Comparison of ENCODE assay signal across 13 mouse cellular contexts in the genomic region with DNA sequence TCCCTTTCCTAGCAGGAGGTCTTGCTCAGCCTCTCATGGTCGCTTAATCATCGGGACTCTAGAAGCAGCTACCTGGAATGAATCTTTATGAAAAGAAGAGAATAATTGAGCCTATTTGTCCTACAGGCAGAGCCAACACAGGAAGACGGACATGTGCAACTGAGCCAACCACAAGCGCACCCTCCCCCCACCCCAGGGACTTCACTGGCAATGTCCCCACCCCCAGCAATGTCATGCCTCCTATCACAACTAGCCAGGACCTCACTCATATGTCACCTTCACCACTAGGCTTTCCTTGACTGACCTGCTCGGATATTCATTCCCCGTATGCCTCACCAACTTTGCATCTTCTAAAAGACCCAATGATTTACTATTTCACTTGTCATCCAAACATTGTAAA.
DNase-seq lines count a peak whose midpoint lies in the region; ATAC-seq and TF ChIP-seq lines count a peak whose summit lies in the region.
"Had no signal": no experiment of that assay in that cellular context is flagged by ENCODE, and none has a peak within 500 bp of the region (broad histone marks: within the 10 kb centered on the region; RNA-seq: fewer than 3 reads in every experiment).

No protein-coding gene starts in this region.

- WGBS in forebrain, embryonic 14.5 days = 69% methylated on average over 6 of the region's 6 CpGs
- 65% methylated on average over 6 of the region's 6 CpGs for WGBS in forebrain, postnatal 0 days
- WGBS in hindbrain, embryonic 10.5 days = 71% methylated on average over 6 of the region's 6 CpGs
- WGBS in hindbrain, postnatal 0 days = 52% methylated on average over 6 of the region's 6 CpGs
- WGBS in stomach, embryonic 14.5 days = 77% methylated on average over 6 of the region's 6 CpGs
- 84% methylated on average over 6 of the region's 6 CpGs for WGBS in stomach, postnatal 0 days

- no peak overlapping the region for H3K4me2 ChIP-seq in forebrain, embryonic 14.5 days (ENCODE audit: low read length)
- no peak overlapping the region for H3K4me2 ChIP-seq in forebrain, postnatal 0 days (ENCODE audit: low read depth)
- H3K4me2 ChIP-seq in hindbrain, postnatal 0 days (ENCODE audit: low read depth, low read length) = no peak overlapping the region
- no peak overlapping the region for H3K4me2 ChIP-seq in stomach, embryonic 14.5 days (replicated peaks; ENCODE audit: low read depth, low read length)
- H3K4me2 ChIP-seq in stomach, postnatal 0 days (replicated peaks; ENCODE audit: low read depth) = no peak overlapping the region
- H3K4me2 ChIP-seq: embryonic facial prominence, embryonic 12.5 days had no signal

- no peak for TF ChIP-seq EP300 in stomach, postnatal 0 days (optimal IDR thresholded peaks at IDR 0.05)

- H3K27me3 ChIP-seq in forebrain, embryonic 14.5 days (replicated peaks; ENCODE audit: control insufficient read depth, insufficient read depth, low read length) = no peaks in the 10 kb centered on the region
- no peaks in the 10 kb centered on the region for H3K27me3 ChIP-seq in forebrain, postnatal 0 days (ENCODE audit: insufficient read depth, low read length)
- no peaks in the 10 kb centered on the region for H3K27me3 ChIP-seq in hindbrain, embryonic 10.5 days (ENCODE audit: insufficient read depth, poor library complexity, severe bottlenecking)
- no peaks in the 10 kb centered on the region for H3K27me3 ChIP-seq in hindbrain, postnatal 0 days (ENCODE audit: insufficient read depth, low read length)
- no peaks in the 10 kb centered on the region for H3K27me3 ChIP-seq in stomach, embryonic 14.5 days (ENCODE audit: control insufficient read depth, insufficient read depth, low read length)
- no peaks in the 10 kb centered on the region for H3K27me3 ChIP-seq in stomach, postnatal 0 days (ENCODE audit: control insufficient read depth, insufficient read depth, low read length)
- no peaks in the 10 kb centered on the region for H3K27me3 ChIP-seq in splenic B cell, adult 2 months (ENCODE audit: control insufficient read depth, insufficient read depth, low read length, poor library complexity, severe bottlenecking)
- H3K27me3 ChIP-seq: embryonic facial prominence, embryonic 12.5 days had no signal

- ATAC-seq in forebrain, embryonic 14.5 days = no peak
- ATAC-seq in forebrain, postnatal 0 days = no peak
- no peak for ATAC-seq in hindbrain, postnatal 0 days
- ATAC-seq in stomach, embryonic 14.5 days (ENCODE audit: insufficient number of reproducible peaks, insufficient read depth, low FRiP score, low read depth) = no peak
- no peak for ATAC-seq in stomach, postnatal 0 days (ENCODE audit: low FRiP score, low TSS enrichment)

- no peak overlapping the region for H3K4me3 ChIP-seq in forebrain, embryonic 14.5 days (ENCODE audit: low read depth, low read length)
- H3K4me3 ChIP-seq in forebrain, postnatal 0 days (ENCODE audit: low read depth, low read length) = no peak overlapping the region
- H3K4me3 ChIP-seq in hindbrain, embryonic 10.5 days = no peak overlapping the region
- H3K4me3 ChIP-seq in hindbrain, postnatal 0 days (ENCODE audit: low read length) = no peak overlapping the region
- H3K4me3 ChIP-seq in stomach, embryonic 14.5 days (ENCODE audit: low read depth, low read length) = no peak overlapping the region
- no peak overlapping the region for H3K4me3 ChIP-seq in stomach, postnatal 0 days (ENCODE audit: low read depth, low read length)
- H3K4me3 ChIP-seq: embryonic facial prominence, embryonic 12.5 days had no signal

- H3K9me3 ChIP-seq in forebrain, embryonic 14.5 days (replicated peaks; ENCODE audit: control insufficient read depth, low read length) = no peaks in the 10 kb centered on the region
- no peaks in the 10 kb centered on the region for H3K9me3 ChIP-seq in forebrain, postnatal 0 days (ENCODE audit: low read length)
- H3K9me3 ChIP-seq in hindbrain, embryonic 10.5 days = no peaks in the 10 kb centered on the region
- no peaks in the 10 kb centered on the region for H3K9me3 ChIP-seq in hindbrain, postnatal 0 days (ENCODE audit: low read length)
- no peaks in the 10 kb centered on the region for H3K9me3 ChIP-seq in stomach, embryonic 14.5 days (ENCODE audit: control insufficient read depth, low read depth, low read length)
- no peaks in the 10 kb centered on the region for H3K9me3 ChIP-seq in stomach, postnatal 0 days (ENCODE audit: control insufficient read depth, low read length)
- H3K9me3 ChIP-seq: embryonic facial prominence, embryonic 12.5 days had no signal

- H3K4me1 ChIP-seq in forebrain, embryonic 14.5 days (ENCODE audit: control insufficient read depth, insufficient read depth, low read length) = peaks cover 35% of the 10 kb centered on the region
- H3K4me1 ChIP-seq in forebrain, postnatal 0 days (ENCODE audit: insufficient read depth) = no peaks in the 10 kb centered on the region
- H3K4me1 ChIP-seq in hindbrain, embryonic 10.5 days (replicated peaks) = peaks cover 82% of the 10 kb centered on the region
- H3K4me1 ChIP-seq in hindbrain, postnatal 0 days (ENCODE audit: insufficient read depth, low read length) = peaks cover 10% of the 10 kb centered on the region
- H3K4me1 ChIP-seq in stomach, embryonic 14.5 days (ENCODE audit: control insufficient read depth, insufficient read depth, low read length) = peaks cover 10% of the 10 kb centered on the region
- H3K4me1 ChIP-seq in stomach, postnatal 0 days (replicated peaks; ENCODE audit: control insufficient read depth, insufficient read depth) = no peaks in the 10 kb centered on the region

- DNase-seq in forebrain, embryonic 14.5 days (ENCODE audit: low spot score) = no peak
- no peak for DNase-seq in forebrain, postnatal 0 days
- DNase-seq in hindbrain, embryonic 10.5 days (ENCODE audit: low spot score) = no peak
- no peak for DNase-seq in hindbrain, postnatal 0 days (ENCODE audit: low spot score)
- DNase-seq in stomach, postnatal 0 days (ENCODE audit: low spot score) = no peak
- peak; percentile 28 for DNase-seq in splenic B cell, adult 2 months (ENCODE audit: low read depth, low spot score)
- no peak for DNase-seq in right cerebral cortex, adult 2 months (ENCODE audit: low spot score in 2 of 2)
- DNase-seq: adrenal gland, postnatal 14 days; cerebellum, postnatal 14 days; lung, postnatal 4 days; right cerebral cortex, postnatal 4 days had no signal

- H3K27ac ChIP-seq in forebrain, embryonic 14.5 days (ENCODE audit: low read depth, low read length) = 0 out of 2 replicates have a peak overlapping the region, but pooled peaks have one; percentile 5
- H3K27ac ChIP-seq in forebrain, postnatal 0 days (ENCODE audit: low read depth, low read length) = no peak overlapping the region
- H3K27ac ChIP-seq in hindbrain, embryonic 10.5 days = peak overlapping the region; percentile 50
- H3K27ac ChIP-seq in hindbrain, postnatal 0 days = no peak overlapping the region; the same call in 1 of the 2 replicates
- peak overlapping the region; percentile 27; the same call in 1 of the 2 replicates for H3K27ac ChIP-seq in stomach, embryonic 14.5 days (ENCODE audit: low read length)
- no peak overlapping the region for H3K27ac ChIP-seq in stomach, postnatal 0 days (replicated peaks)

- H3K36me3 ChIP-seq in forebrain, embryonic 14.5 days (ENCODE audit: control insufficient read depth, insufficient read depth, low read length) = peaks cover 12% of the 10 kb centered on the region
- no peaks in the 10 kb centered on the region for H3K36me3 ChIP-seq in forebrain, postnatal 0 days (ENCODE audit: insufficient read depth)
- peaks cover 76% of the 10 kb centered on the region for H3K36me3 ChIP-seq in hindbrain, embryonic 10.5 days
- H3K36me3 ChIP-seq in hindbrain, postnatal 0 days (ENCODE audit: insufficient read depth, low read length) = no peaks in the 10 kb centered on the region
- peaks cover 2% of the 10 kb centered on the region; the same call in 1 of the 2 replicates for H3K36me3 ChIP-seq in stomach, embryonic 14.5 days (ENCODE audit: control insufficient read depth, insufficient read depth, low read length)
- H3K36me3 ChIP-seq in stomach, postnatal 0 days (ENCODE audit: control insufficient read depth, insufficient read depth, low read length) = no peaks in the 10 kb centered on the region
- H3K36me3 ChIP-seq in splenic B cell, adult 2 months (ENCODE audit: control insufficient read depth, insufficient read depth, low read length, poor library complexity, severe bottlenecking) = no peaks in the 10 kb centered on the region; the same call in none of the 2 replicates

- no peak for TF ChIP-seq CTCF in forebrain, postnatal 0 days (IDR thresholded peaks at IDR 0.05; ENCODE audit: low read depth)
- no peak for TF ChIP-seq CTCF in hindbrain, postnatal 0 days (IDR thresholded peaks at IDR 0.05; ENCODE audit: low read depth)
- no peak for TF ChIP-seq CTCF in stomach, postnatal 0 days (IDR thresholded peaks at IDR 0.05; ENCODE audit: low read depth)

- no peak overlapping the region for H3K9ac ChIP-seq in forebrain, embryonic 14.5 days (ENCODE audit: low read length)
- no peak overlapping the region for H3K9ac ChIP-seq in forebrain, postnatal 0 days
- no peak overlapping the region for H3K9ac ChIP-seq in hindbrain, postnatal 0 days (replicated peaks; ENCODE audit: low read length)
- no peak overlapping the region for H3K9ac ChIP-seq in stomach, embryonic 14.5 days (replicated peaks; ENCODE audit: low read depth, low read length)
- H3K9ac ChIP-seq in stomach, postnatal 0 days (ENCODE audit: low read length) = no peak overlapping the region
- H3K9ac ChIP-seq: embryonic facial prominence, embryonic 12.5 days had no signal

Comparison
In these comparisons a context has a peak if more than half of its experiments do, and no peak if none do; other contexts are left out.
1. H3K27ac ChIP-seq: peak in forebrain, embryonic 14.5 days (single experiment), hindbrain, embryonic 10.5 days (single experiment) and stomach, embryonic 14.5 days (single experiment); none in forebrain, postnatal 0 days (single experiment), hindbrain, postnatal 0 days (single experiment) and stomach, postnatal 0 days (single experiment).